Mouse (Mus musculus): Measurements from ENCODE around the gene Grap.

Gene Grap

GRCm38 (mm10) chr11:61656148-61656850, 3.2 kb downstream of the Grap start:
- 66% methylated on average over 6 of the region's 6 CpGs for WGBS

- WGBS: 82% methylated on average over 2 of the region's 2 CpGs
Observed at GRCm38 (mm10) chr11:61657432-61657831, 4.4 kb downstream of the Grap start.

- WGBS: 88% methylated on average over 3 of the region's 3 CpGs
Observed at GRCm38 (mm10) chr11:61658360-61658922, 5.4 kb downstream of the Grap start.

GRCm38 (mm10) chr11:61659011-61659858, 6.2 kb downstream of the Grap start:
- 55% methylated on average over 4 of the region's 4 CpGs for WGBS

GRCm38 (mm10) chr11:61660001-61660400, 6.9 kb downstream of the Grap start:
- WGBS: 85% methylated on average over 8 of the region's 8 CpGs

GRCm38 (mm10) chr11:61660806-61661392, 7.8 kb downstream of the Grap start:
- WGBS: 66% methylated on average over 7 of the region's 7 CpGs

GRCm38 (mm10) chr11:61662189-61662588, 9.1 kb downstream of the Grap start:
- WGBS: 96% methylated on average over 5 of the region's 5 CpGs

- 94% methylated on average over 4 of the region's 4 CpGs for WGBS
Observed at GRCm38 (mm10) chr11:61665401-61665800, 12.3 kb downstream of the Grap start.

- 50% methylated on average over 7 of the region's 7 CpGs for WGBS
Observed at GRCm38 (mm10) chr11:61665991-61666799, 13.1 kb downstream of the Grap start.

- WGBS: 93% methylated on average over 5 of the region's 5 CpGs
Observed at GRCm38 (mm10) chr11:61667248-61667647, 14.2 kb downstream of the Grap start.

GRCm38 (mm10) chr11:61667782-61668181, 14.7 kb downstream of the Grap start:
- 81% methylated on average over 5 of the region's 5 CpGs for WGBS

GRCm38 (mm10) chr11:61669492-61670490, 16.7 kb downstream of the Grap start:
- 87% methylated on average over 14 of the region's 14 CpGs for WGBS

GRCm38 (mm10) chr11:61671781-61672383, 18.8 kb downstream of the Grap start:
- WGBS: 90% methylated on average over 19 of the region's 19 CpGs

GRCm38 (mm10) chr11:61673686-61674085, 20.6 kb downstream of the Grap start:
- WGBS: 29% methylated on average over 8 of the region's 8 CpGs

GRCm38 (mm10) chr11:61674151-61674838, 21.2 kb downstream of the Grap start:
- WGBS: 36% methylated on average over 19 of the region's 19 CpGs

GRCm38 (mm10) chr11:61674839-61675159, 21.7 kb downstream of the Grap start:
- 35% methylated on average over 8 of the region's 8 CpGs for WGBS

GRCm38 (mm10) chr11:61675332-61675731, 22.3 kb downstream of the Grap start:
- WGBS: 78% methylated on average over 2 of the region's 2 CpGs

GRCm38 (mm10) chr11:61676216-61676854, 23.3 kb downstream of the Grap start:
- WGBS: 85% methylated on average over 7 of the region's 7 CpGs

GRCm38 (mm10) chr11:61677709-61678108, 24.6 kb downstream of the Grap start:
- WGBS: 95% methylated on average over 4 of the region's 4 CpGs

All from cerebral cortex, adult 2 months (tissue).